Mouse (Mus musculus) left cerebral cortex, postnatal 10 days (tissue): ENCODE results near the gene Lingo1. TPM values are rescaled to one million over a fixed set of nuclear protein-coding genes. Genes with fewer than 3 reads are reported as not detected.

Source experiments
- DNase-seq, 2 experiments: peaks; one replicate each; pipeline ENCODE4 v3.0.0; 2021 to 2022; ENCODE audit warnings: low spot score in 2 of 2, mixed read lengths in 1 of 2; ENCODE audit errors: extremely low spot score in 1 of 2
- intact Hi-C: fragments of 180-260 bp; cut with DNase I; formaldehyde crosslinking; loops from one replicate; pipeline ENCODE4 v1.15.1; 2025
- total RNA-seq, 2 experiments: library from RNA; stranded (reverse); gene quantifications; 2 replicates each; pipeline ENCODE4 v1.2.3; 2021

Gene Lingo1
- total RNA-seq, 2 experiments from 2014 or later, result 368 to 379 TPM

DNA sequence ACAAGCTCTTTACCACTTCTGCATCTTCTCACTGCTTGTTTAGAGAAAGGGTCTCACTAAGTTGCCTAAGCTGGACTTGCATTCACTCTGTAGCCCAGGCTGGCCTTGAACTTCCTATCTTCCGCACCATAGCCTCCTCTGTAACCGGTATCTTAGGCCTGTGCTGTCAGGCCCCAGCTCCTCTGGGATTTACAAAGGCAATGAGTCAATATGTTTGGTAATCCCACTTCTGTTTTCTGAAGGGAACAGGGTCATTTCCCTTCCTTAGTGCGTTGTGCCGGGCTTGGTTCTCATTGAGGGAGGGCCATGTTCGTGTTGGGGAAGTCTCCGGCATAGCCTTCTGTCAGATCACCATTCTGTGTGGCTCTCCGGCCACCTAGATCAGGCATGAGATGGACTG lies 203.6 kb downstream of the Lingo1 start:
- intact Hi-C loops, result no loop called here

DNA sequence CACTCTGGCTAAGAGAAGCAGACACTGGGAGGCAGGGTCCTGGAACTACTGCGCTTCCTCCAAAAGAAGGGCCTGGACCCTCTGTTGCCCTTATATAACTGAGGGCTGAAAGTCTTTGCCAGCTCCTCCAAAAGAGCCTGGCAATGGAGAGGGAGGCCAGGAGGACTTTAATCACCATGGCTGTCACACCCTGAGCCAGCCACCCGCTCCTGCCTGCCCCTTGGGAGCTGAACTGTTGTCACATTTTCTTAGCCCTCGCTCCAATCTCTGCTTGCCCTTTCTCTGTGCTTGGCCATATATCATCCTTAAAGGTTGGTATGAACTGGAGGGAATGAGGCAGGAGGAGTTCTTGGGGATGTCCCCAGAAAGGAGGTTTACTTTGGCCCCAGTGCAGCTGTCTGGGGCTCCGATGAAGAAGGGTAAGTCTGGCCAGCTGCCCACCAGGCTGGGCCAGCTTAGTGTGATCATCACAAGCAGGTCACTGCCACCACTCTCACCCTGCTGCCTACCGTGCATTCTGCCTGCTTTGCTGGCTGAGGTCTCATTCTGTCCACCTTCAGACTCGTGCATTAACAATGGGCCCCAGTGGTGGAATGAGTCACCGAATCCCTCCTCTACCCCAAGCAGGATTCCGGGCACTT lies 204.9 kb downstream of the Lingo1 start:
- DNase-seq, result no peak
- intact Hi-C loops, result no loop called here

More for the DNA sequence above, 203.6 kb downstream of the Lingo1 start:
- no peak for DNase-seq

DNA sequence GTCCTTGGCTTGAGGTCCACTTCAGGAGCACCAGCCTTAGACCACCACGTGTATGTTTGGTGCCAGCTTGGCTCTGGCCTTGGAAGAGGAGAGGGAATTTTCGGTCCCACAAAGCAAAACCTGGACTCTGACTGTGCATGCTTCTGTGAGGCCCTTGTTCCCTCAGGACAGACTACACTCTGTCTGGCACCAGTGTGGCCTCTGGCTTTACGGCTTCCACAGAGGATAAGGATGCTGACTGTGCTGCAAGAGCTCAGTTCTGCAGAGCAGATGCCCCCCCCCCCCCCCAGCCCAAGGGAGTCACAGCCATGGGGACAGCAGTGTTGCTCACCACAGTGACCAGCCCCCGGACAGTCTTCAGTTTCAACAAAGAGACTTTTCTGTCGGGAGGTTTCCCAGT lies 206.5 kb downstream of the Lingo1 start:
- intact Hi-C loops, result no loop called here
- DNase-seq, result no peak

DNA sequence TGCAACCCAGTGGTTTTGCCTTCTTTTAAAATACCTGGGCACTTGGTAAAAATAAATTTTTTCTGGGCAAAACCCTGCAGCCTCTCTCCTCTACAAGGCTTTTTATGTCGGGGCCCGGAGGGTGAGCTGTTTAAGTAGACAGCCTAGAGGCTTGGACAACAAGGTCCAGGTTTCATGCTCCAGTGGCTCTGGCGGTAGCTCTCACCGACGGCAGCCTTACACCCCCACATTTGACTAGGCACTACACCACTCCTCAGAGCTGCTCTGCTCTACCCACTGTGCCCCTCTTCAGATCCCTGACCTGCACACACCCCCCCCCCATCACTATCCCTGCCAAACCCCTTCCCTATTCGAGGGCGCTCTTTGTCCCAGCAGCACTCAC lies 212.2 kb downstream of the Lingo1 start:
- intact Hi-C loops, result no loop called here
- DNase-seq, result no peak

DNA sequence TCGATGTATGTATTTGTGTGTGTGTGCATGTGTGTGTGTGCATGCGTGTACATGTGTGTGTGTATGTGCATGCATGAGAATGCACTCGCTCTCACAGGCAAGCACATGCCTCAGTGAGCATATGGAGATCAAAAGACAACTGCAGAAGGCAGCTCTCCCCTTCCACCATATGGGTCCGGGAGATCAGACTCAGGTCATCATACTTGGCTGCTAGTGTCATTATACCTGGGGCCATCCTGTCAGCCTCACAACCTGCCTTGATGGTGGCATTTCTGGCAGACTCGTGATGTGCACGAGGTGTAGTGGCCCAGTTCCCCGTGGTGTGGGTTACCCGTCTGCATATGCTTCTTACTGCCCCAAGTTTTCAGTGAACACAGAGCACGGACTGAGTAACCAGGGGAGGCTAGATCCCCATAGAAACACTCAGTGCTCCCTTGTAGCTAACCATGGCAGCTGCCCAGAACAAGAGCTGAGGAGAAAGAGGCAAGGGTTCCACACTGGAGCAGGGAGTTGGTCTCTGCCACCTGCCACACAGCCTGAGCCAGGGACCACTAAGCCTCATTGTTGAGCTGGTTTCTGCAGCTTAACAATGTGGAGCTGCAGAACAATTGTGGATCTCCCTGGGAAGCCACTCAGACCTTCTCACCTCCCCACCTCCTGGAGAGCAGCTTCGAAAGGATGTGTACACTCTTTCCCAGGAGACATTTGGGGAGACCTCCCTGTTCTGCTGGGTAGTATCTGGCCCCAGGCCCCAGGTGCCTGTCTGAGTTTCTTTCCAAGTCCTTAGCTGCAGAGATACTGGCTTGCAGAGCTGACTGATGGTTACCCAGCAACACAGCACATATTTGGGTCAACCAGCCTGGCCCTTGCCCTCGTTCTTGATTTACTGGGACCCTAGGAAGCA lies 212.9 kb downstream of the Lingo1 start:
- intact Hi-C loops, result no loop called here
- no peak for DNase-seq

DNA sequence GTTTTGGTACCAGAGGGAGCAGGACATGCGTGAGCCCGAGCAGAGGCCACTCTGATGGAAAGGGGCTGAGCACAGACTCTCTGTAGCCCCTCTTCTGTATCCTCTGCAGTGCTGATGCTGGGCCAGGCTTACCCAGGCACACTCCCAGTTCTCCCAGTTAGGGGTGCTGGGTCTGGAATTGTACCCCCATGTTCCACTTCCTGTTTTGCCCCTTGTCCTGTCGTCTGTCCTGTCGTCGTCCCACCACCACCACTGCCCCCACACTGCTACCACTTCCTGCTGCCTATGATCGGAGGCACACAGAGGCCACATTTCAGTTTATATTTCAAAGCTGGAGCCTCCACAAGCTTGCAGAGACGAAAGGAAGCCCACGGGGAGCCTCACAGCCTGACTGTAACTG lies 213.6 kb downstream of the Lingo1 start:
- no peak for DNase-seq
- intact Hi-C loops, result no loop called here

DNA sequence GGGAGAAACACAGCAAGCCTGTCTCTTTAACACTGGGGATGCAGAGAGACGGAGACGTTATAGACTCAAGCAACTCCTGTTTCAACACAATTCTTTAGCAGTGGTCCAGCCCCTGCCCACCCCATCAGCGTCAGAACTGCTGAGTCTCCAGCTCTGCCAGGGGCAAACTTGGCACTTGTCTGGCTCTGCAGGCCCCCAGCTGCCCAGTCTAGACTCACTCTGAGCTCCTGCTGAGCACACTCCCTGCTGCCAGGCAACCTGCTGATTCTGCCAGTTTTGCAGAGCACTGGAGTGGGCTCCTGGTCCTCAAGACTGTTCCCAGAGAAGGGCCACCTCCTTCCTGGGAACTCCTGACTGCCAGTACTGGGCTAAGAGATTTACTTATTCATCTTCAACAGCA lies 214.6 kb downstream of the Lingo1 start:
- peak in 1 of 2 experiments; percentile 35 for DNase-seq
- intact Hi-C loops, result no loop called here

DNA sequence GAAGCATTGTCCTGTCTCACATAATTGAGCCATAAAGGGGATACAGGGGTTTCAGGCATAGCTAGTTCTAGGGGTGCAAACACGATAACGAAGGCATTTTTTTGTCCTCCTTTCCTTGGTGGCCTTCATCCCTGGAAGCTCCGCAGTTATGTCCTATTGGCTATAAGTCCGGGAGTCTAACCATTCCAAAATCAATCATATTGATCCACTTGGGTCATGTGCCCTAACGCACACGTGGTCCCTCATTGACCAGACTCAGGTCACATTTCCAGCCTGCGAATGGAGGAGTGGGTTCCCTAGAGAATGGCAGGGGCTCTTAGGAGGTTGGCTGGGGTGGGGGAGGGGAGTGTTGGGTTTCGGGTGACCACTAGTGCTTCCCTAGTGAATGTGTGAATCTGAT lies 215.3 kb downstream of the Lingo1 start:
- no peak for DNase-seq
- intact Hi-C loops, result no loop called here

DNA sequence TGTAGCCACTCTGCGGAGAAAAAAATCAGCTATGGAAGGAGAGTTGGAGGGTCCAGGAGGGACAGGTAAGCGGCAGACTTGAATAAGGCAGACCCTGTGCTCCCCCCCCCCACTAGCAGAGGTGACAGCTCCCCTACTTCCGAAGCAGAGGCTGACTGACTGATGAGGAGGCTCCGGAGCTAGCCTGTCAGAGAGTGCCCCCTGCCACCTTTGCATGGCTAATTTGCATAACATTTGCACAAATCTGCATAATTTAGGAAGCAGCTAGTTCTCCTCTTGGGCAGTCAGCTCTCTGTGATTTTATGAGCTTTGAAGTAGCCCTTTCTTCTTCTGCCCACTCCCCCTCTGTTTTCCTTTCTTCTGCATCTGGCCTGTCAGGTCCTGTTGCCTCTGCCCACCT lies 216.2 kb downstream of the Lingo1 start:
- intact Hi-C loops, result no loop called here
- DNase-seq, result no peak

DNA sequence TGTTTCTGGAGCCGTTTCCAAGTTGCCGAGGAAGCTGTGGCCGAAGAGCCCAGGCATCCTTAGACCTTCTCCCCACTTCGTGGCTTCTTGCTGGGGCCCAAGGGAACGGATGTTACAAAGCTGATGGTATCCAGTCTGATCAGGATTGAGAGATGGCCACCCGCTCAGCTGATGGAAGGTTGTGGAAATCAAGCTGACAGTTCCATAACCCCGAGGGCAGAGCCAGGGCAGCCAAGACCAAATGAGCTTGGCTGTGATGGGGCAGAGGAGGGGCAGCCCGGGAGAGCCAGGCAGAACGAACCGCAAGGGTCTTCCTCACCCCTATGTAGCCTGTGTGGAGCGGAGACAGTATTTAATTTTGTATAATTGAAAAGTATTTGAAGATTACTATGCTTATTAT lies 218.9 kb downstream of the Lingo1 start:
- DNase-seq, result no peak
- intact Hi-C loops, result no loop called here

DNA sequence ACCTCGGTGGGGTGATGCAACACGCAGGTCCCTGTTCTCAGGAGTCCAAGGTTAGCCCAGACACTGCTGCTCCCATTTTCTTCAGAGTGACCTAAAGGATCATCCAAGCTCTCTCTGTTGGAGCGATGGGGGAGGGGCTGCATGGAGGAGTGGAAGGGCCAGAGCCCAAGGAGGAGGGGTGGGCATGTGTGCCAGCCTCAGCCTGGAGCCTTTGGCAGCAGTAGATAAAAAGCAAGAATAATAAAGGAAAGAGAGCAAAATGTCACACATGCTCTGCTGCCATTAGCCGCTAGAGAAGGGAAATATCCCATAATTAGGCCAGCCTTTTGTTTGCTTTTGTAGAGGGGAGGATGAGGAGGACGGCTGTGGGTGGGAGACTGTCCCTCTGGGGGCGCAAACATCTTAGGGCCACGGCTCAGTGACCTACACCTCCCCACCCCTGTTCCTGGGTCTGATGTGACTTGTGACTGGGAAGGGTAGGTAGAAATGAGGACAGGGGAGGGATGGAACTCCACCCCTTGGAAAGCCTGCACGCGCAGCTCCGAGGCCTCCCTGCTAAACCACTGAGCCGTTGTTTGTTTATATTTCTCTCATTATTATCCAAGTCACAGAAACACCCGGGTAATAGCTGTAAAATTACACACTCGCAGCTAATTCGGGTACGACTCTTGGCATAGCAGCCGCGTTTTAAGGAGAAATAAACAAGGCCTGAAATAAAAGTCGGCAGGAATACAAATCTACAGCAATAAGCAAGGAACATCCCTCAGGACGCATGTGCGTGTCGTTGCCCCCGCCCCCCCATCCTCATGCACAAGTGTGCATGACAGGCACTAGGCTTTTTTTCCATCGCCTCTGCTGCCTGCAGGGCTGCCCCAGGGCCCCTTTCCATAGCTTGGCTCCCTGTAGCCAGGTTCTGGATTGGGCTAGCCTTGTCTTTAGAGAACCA lies 223.5 kb downstream of the Lingo1 start:
- peak in 1 of 2 experiments; percentile 53 for DNase-seq
- intact Hi-C loops, result no loop called here

Other genes starting within 250 kb of the Lingo1 start
- not detected for gene Odf3l1, start 68.2 kb upstream of the Lingo1 start, total RNA-seq
- 10 to 100 TPM; 21.2 to 28.0 TPM for gene Cspg4, start 68.6 kb upstream of the Lingo1 start, total RNA-seq
- gene Snx33, start 131.9 kb upstream of the Lingo1 start, total RNA-seq, result 1 to 10 TPM; 3.4 to 4.1 TPM
- 10 to 100 TPM; 49.0 to 55.8 TPM for gene Imp3, start 141.0 kb upstream of the Lingo1 start, total RNA-seq
- gene Snupn, start 154.4 kb upstream of the Lingo1 start, total RNA-seq, result 10 to 100 TPM; 16.3 to 17.3 TPM
- 10 to 100 TPM; 27.1 to 28.5 TPM for gene Ptpn9, start 198.5 kb upstream of the Lingo1 start, total RNA-seq